Mouse (Mus musculus) forebrain, embryonic 13.5 days (tissue): ENCODE data around the gene Btn2a2. TPM values are rescaled to one million over a fixed set of nuclear protein-coding genes. Genes with fewer than 3 reads are reported as not detected.

ENCODE experiments used
- ATAC-seq: fragments of 200-750 bp; cut with Nextera tagmentation; 2 replicates; pipeline ENCODE4 v1.8.0; 2017
- H3K27ac ChIP-seq: fragments of 300-500 bp; sonication (generic); 2 replicates; pipeline ENCODE4 v1.5.1; 2015; ENCODE audit warnings: inconsistent platforms, mild to moderate bottlenecking, moderate library complexity
- H3K27me3 ChIP-seq: fragments of 300-500 bp; sonication (generic); 2 replicates; pipeline ENCODE4 v1.6.1; 2015; ENCODE audit warnings: mild to moderate bottlenecking, inconsistent platforms
- H3K36me3 ChIP-seq: fragments of 300-500 bp; sonication (generic); 2 replicates; pipeline ENCODE4 v1.6.1; 2015; ENCODE audit warnings: mild to moderate bottlenecking, inconsistent platforms; ENCODE audit not compliant: poor library complexity, severe bottlenecking
- H3K4me1 ChIP-seq: fragments of 300-500 bp; sonication (generic); 2 replicates; pipeline ENCODE4 v1.6.1; 2015; ENCODE audit warnings: inconsistent platforms
- H3K4me2 ChIP-seq: fragments of 300-500 bp; sonication (generic); 2 replicates; pipeline ENCODE4 v1.6.1; 2015; ENCODE audit warnings: inconsistent platforms, mild to moderate bottlenecking, moderate library complexity
- H3K4me3 ChIP-seq: fragments of 300-500 bp; sonication (generic); 2 replicates; pipeline ENCODE4 v1.5.1; 2015; ENCODE audit warnings: mild to moderate bottlenecking, inconsistent platforms
- H3K9ac ChIP-seq: fragments of 300-500 bp; sonication (generic); 2 replicates; pipeline ENCODE4 v1.6.1; 2015; ENCODE audit warnings: mild to moderate bottlenecking, inconsistent platforms
- H3K9me3 ChIP-seq: fragments of 300-500 bp; sonication (generic); replicated peaks from 2 replicates; pipeline ENCODE4 v1.6.1; 2016; ENCODE audit warnings: inconsistent platforms
- WGBS: fragments of 180-500 bp; shearing (Covaris S2); methylation state at CpG from one replicate; pipeline ENCODE4 v1.1.7; 2015; 5-methylcytosine and 5-hydroxymethylcytosine counted together
- polyA plus RNA-seq: library from polyadenylated mRNA; unstranded; fragments of >200 nt; fragmentation: Nextera tagmentation; extraction: Ambion mirVana; gene quantifications from 2 replicates; pipeline ENCODE4 v1.2.1, GENCODE M21; 2015

The Btn2a2 gene
- polyA plus RNA-seq, 1 experiment from 2014 or later = 0.08 TPM

GRCm38 (mm10) chr13:23483153-23483552 is 5.5 kb downstream of the Btn2a2 start:
- Histone ChIP-seq H3K9ac (no peak overlapping the region), H3K27ac (no peak overlapping the region), H3K36me3 (no peaks in the 10 kb centered on the region), H3K4me3 (no peak overlapping the region), H3K27me3 (no peaks in the 10 kb centered on the region), H3K4me1 (no peaks in the 10 kb centered on the region), H3K9me3 (no peaks in the 10 kb centered on the region), H3K4me2 (no peak overlapping the region)
- no peak for ATAC-seq
- 92% methylated on average over 2 of the region's 2 CpGs for WGBS

- H3K27me3 ChIP-seq = no peaks in the 10 kb centered on the region
- no peak overlapping the region for H3K27ac ChIP-seq
- H3K9ac ChIP-seq = no peak overlapping the region
- H3K4me1 ChIP-seq = no peaks in the 10 kb centered on the region
- H3K4me2 ChIP-seq = no peak overlapping the region
- no peaks in the 10 kb centered on the region for H3K36me3 ChIP-seq
- no peak overlapping the region for H3K4me3 ChIP-seq
- 0 out of 2 replicates have a peak, but pooled peaks have one; percentile 43 for ATAC-seq
- H3K9me3 ChIP-seq = no peaks in the 10 kb centered on the region
- 15% methylated on average over 2 of the region's 2 CpGs for WGBS
Observed at GRCm38 (mm10) chr13:23475658-23476057, 13.0 kb downstream of the Btn2a2 start.

- Histone ChIP-seq H3K27me3 (no peaks in the 10 kb centered on the region), H3K36me3 (no peaks in the 10 kb centered on the region), H3K4me3 (no peak overlapping the region), H3K4me1 (peaks cover 16% of the 10 kb centered on the region), H3K9me3 (no peaks in the 10 kb centered on the region), H3K27ac (no peak overlapping the region), H3K4me2 (no peak overlapping the region), H3K9ac (no peak overlapping the region)
- 3% methylated on average over 9 of the region's 9 CpGs for WGBS
- peak; percentile 54 for ATAC-seq
Observed at GRCm38 (mm10) chr13:23466911-23467310, 21.7 kb downstream of the Btn2a2 start.

GRCm38 (mm10) chr13:23466306-23466705 is 22.4 kb downstream of the Btn2a2 start:
- Histone ChIP-seq H3K4me1 (peaks cover 16% of the 10 kb centered on the region), H3K36me3 (no peaks in the 10 kb centered on the region), H3K4me2 (no peak overlapping the region), H3K9ac (no peak overlapping the region), H3K27ac (no peak overlapping the region), H3K27me3 (no peaks in the 10 kb centered on the region), H3K9me3 (no peaks in the 10 kb centered on the region), H3K4me3 (no peak overlapping the region)
- WGBS = 66% methylated on average over 1 of the region's 1 CpGs
- no peak for ATAC-seq

- H3K36me3 ChIP-seq = no peaks in the 10 kb centered on the region
- H3K9me3 ChIP-seq = no peaks in the 10 kb centered on the region
- 2% methylated on average over 7 of the region's 7 CpGs for WGBS
- H3K27me3 ChIP-seq = no peaks in the 10 kb centered on the region
- H3K4me1 ChIP-seq = peaks cover 16% of the 10 kb centered on the region
- H3K4me3 ChIP-seq = peak within 1 kb of the TSS; percentile 58
- H3K27ac ChIP-seq = no peak within 1 kb of the TSS
- ATAC-seq = no peak
- H3K9ac ChIP-seq = peak within 1 kb of the TSS; percentile 70
- peak within 1 kb of the TSS; percentile 76 for H3K4me2 ChIP-seq
Observed at GRCm38 (mm10) chr13:23465600-23466109, 23.0 kb downstream of the Btn2a2 start, which contains the start of gene Btn1a1. Gene Btn1a1 (minus strand): TSS chr13:23465901.

GRCm38 (mm10) chr13:23464841-23465366 is 23.8 kb downstream of the Btn2a2 start:
- Histone ChIP-seq H3K27ac (no peak overlapping the region), H3K4me1 (peaks cover 16% of the 10 kb centered on the region), H3K9ac (peak overlapping the region; percentile 70), H3K9me3 (no peaks in the 10 kb centered on the region), H3K4me2 (peak overlapping the region; percentile 76), H3K4me3 (peak overlapping the region; percentile 58), H3K27me3 (no peaks in the 10 kb centered on the region), H3K36me3 (no peaks in the 10 kb centered on the region)
- 3% methylated on average over 11 of the region's 11 CpGs for WGBS
- no peak; the same call in 1 of the 2 replicates for ATAC-seq

GRCm38 (mm10) chr13:23464224-23464637 is 24.4 kb downstream of the Btn2a2 start:
- 0% methylated on average over 29 of the region's 29 CpGs for WGBS
- H3K4me3 ChIP-seq = peak overlapping the region; percentile 58
- H3K36me3 ChIP-seq = no peaks in the 10 kb centered on the region
- ATAC-seq = peak; percentile 50
- H3K9ac ChIP-seq = peak overlapping the region; percentile 70
- no peaks in the 10 kb centered on the region for H3K27me3 ChIP-seq
- no peaks in the 10 kb centered on the region for H3K9me3 ChIP-seq
- H3K4me1 ChIP-seq = peaks cover 20% of the 10 kb centered on the region
- no peak overlapping the region for H3K27ac ChIP-seq
- peak overlapping the region; percentile 76 for H3K4me2 ChIP-seq

- Histone ChIP-seq H3K27me3 (no peaks in the 10 kb centered on the region), H3K4me2 (peak overlapping the region; percentile 76), H3K4me1 (peaks cover 22% of the 10 kb centered on the region), H3K27ac (no peak overlapping the region), H3K9me3 (no peaks in the 10 kb centered on the region), H3K36me3 (no peaks in the 10 kb centered on the region), H3K9ac (peak overlapping the region; percentile 70), H3K4me3 (peak overlapping the region; percentile 58)
- WGBS = under 1% methylated on average over 21 of the region's 21 CpGs
- ATAC-seq = peak; percentile 79
Observed at GRCm38 (mm10) chr13:23463381-23464223, 25.1 kb downstream of the Btn2a2 start.

- Histone ChIP-seq H3K36me3 (no peaks in the 10 kb centered on the region), H3K27me3 (no peaks in the 10 kb centered on the region), H3K9ac (no peak overlapping the region), H3K4me1 (peaks cover 22% of the 10 kb centered on the region), H3K4me2 (no peak overlapping the region), H3K9me3 (no peaks in the 10 kb centered on the region), H3K4me3 (no peak overlapping the region), H3K27ac (no peak overlapping the region)
- no peak for ATAC-seq
Observed at GRCm38 (mm10) chr13:23462669-23463068, 26.0 kb downstream of the Btn2a2 start.

- H3K27ac ChIP-seq = no peak overlapping the region
Observed at GRCm38 (mm10) chr13:23462063-23462462, 26.6 kb downstream of the Btn2a2 start.

GRCm38 (mm10) chr13:23459264-23459846 is 29.3 kb downstream of the Btn2a2 start:
- WGBS = 16% methylated on average over 15 of the region's 15 CpGs
- H3K27ac ChIP-seq = no peak overlapping the region
- H3K36me3 ChIP-seq = no peaks in the 10 kb centered on the region
- ATAC-seq = no peak
- no peak overlapping the region for H3K4me2 ChIP-seq
- H3K4me1 ChIP-seq = 0 out of 2 replicates have a peak, but pooled peaks cover 6% of the 10 kb centered on the region
- no peaks in the 10 kb centered on the region for H3K9me3 ChIP-seq
- no peak overlapping the region for H3K4me3 ChIP-seq
- H3K27me3 ChIP-seq = no peaks in the 10 kb centered on the region
- H3K9ac ChIP-seq = no peak overlapping the region

More at GRCm38 (mm10) chr13:23462063-23462462, 26.6 kb downstream of the Btn2a2 start:
- Histone ChIP-seq H3K9ac (no peak overlapping the region), H3K36me3 (no peaks in the 10 kb centered on the region), H3K9me3 (no peaks in the 10 kb centered on the region), H3K4me3 (no peak overlapping the region), H3K27me3 (no peaks in the 10 kb centered on the region), H3K4me2 (no peak overlapping the region), H3K4me1 (peaks cover 22% of the 10 kb centered on the region)
- no peak for ATAC-seq
- 78% methylated on average over 4 of the region's 4 CpGs for WGBS

GRCm38 (mm10) chr13:23453926-23454325 is 34.7 kb downstream of the Btn2a2 start:
- Histone ChIP-seq H3K27ac (peak overlapping the region; percentile 80), H3K4me2 (peak overlapping the region; percentile 62), H3K9ac (peak overlapping the region; percentile 75), H3K9me3 (no peaks in the 10 kb centered on the region), H3K27me3 (no peaks in the 10 kb centered on the region), H3K4me3 (peak overlapping the region; percentile 61), H3K36me3 (no peaks in the 10 kb centered on the region), H3K4me1 (0 out of 2 replicates have a peak, but pooled peaks cover 3% of the 10 kb centered on the region)
- under 1% methylated on average over 9 of the region's 9 CpGs for WGBS
- ATAC-seq = no peak
